Mouse (Mus musculus) stomach, postnatal 0 days (tissue): Measurements from ENCODE around the gene Ube2j1.

Experiments
- CTCF ChIP-seq: IDR thresholded peaks from 2 replicates; pipeline ENCODE4 v1.5.1; 2016; ENCODE audit warnings: antibody characterized with exemption, low read depth, mild to moderate bottlenecking, moderate library complexity
- EP300 ChIP-seq: optimal IDR thresholded peaks from 2 replicates; pipeline ENCODE3; 2016; ENCODE audit warnings: antibody characterized with exemption

DNA sequence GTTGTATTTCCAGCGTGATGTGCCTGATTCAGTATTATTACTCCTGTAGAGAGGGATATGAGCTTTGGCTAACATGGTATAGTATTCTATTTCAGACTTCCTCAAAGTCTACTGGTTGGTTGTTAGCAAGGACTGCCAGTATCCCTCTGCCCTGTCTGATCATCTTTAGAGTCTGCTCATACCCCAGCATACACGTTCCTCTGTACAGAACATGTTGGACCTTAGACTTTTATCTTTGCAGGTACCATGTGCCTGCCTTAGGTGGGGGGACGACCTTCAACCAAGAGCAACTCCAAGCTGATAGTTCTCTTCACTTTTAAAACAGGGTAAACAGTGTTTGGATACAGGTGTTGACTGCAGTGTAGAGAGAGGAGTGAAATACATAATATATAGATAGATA, 29.1 kb upstream of the Ube2j1 start:
- TF ChIP-seq CTCF (no peak), EP300 (no peak)
